Mouse (Mus musculus): Measurements from ENCODE around the gene Cdrt4. TPM values are rescaled to one million over a fixed set of nuclear protein-coding genes. Genes with fewer than 3 reads are reported as not detected.

Cdrt4 gene
- total RNA-seq (2023) = not detected

DNA sequence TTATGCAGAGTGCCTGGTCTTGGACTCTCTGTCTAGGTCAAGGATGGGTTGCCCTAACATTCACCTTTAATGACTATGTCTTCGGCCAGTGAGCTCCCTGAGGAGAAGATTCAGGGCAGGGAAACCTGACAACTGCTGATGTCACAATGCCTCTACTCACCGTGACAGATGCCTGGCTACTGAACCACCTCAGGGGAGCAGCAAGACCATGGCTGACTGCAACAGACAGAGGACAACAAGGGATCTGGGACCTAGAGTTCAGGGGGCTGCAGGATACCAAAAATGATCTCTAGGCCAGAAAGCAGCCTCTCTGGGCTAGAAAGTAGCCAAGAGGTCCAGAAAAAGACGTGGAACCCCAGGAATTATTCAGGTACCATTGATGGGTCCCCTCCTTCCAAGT, at the start of gene Cdrt4:
Cdrt4 (plus strand) TSS at position 182 of the 400 bp plus-strand sequence.

Other genes with a start within 250 kb of the Cdrt4 start
- gene Zfp287, start 219.3 kb upstream of the Cdrt4 start, total RNA-seq (2023) = 10 to 100 TPM in 1 of 2 experiments, 1 to 10 TPM in 1; 8.2 to 11.8 TPM
- not detected for gene Gm10428, start 198.1 kb upstream of the Cdrt4 start, total RNA-seq (2023)
- gene Zfp286, start 161.7 kb upstream of the Cdrt4 start, total RNA-seq (2023) = 1 to 10 TPM in 1 of 2 experiments, under 1 TPM in 1; 0.24 to 1.5 TPM
- 1 to 10 TPM; 1.8 to 2.2 TPM for gene Trim16, start 131.0 kb upstream of the Cdrt4 start, total RNA-seq (2023)
- 10 to 100 TPM in 1 of 2 experiments, 1 to 10 TPM in 1; 7.3 to 11.4 TPM for gene Fbxw10, start 104.1 kb upstream of the Cdrt4 start, total RNA-seq (2023)
- 10 to 100 TPM; 18.5 to 19.5 TPM for gene Tvp23b, start 71.7 kb upstream of the Cdrt4 start, total RNA-seq (2023)
- gene Tekt3, start 110.5 kb downstream of the Cdrt4 start, total RNA-seq (2023) = not detected
- under 1 TPM in 1 of 2 experiments, not detected in 1; 0.84 TPM for gene Pmp22, start 177.8 kb downstream of the Cdrt4 start, total RNA-seq (2023)